Mouse (Mus musculus): ENCODE measurements around the gene Slc25a19. TPM values are rescaled to one million over a fixed set of nuclear protein-coding genes. Genes with fewer than 3 reads are reported as not detected.

Gene Slc25a19
- polyA plus RNA-seq, 1 experiment from 2014 or later = 19.9 TPM

Other genes starting within 250 kb of the Slc25a19 start
- 15.2 and 15.7 TPM in 2 replicates for gene Cdr2l, start 246.4 kb downstream of the Slc25a19 start, polyA plus RNA-seq (2014; fragmentation: Nextera tagmentation; extraction: Ambion mirVana)
- gene Mrpl58, start 224.5 kb downstream of the Slc25a19 start, polyA plus RNA-seq (2014; fragmentation: Nextera tagmentation; extraction: Ambion mirVana) = 217 and 221 TPM in 2 replicates
- 893 and 931 TPM in 2 replicates for gene Atp5h, start 208.3 kb downstream of the Slc25a19 start, polyA plus RNA-seq (2014; fragmentation: Nextera tagmentation; extraction: Ambion mirVana)
- gene Kctd2, start 208.2 kb downstream of the Slc25a19 start, polyA plus RNA-seq (2014; fragmentation: Nextera tagmentation; extraction: Ambion mirVana) = 18.8 and 21.0 TPM in 2 replicates
- gene Trim80, start 187.8 kb downstream of the Slc25a19 start, polyA plus RNA-seq (2014; fragmentation: Nextera tagmentation; extraction: Ambion mirVana) = not detected in 2 replicates
- 0.22 TPM in 1 of 2 replicates, not detected in the other for gene Slc16a5, start 165.8 kb downstream of the Slc25a19 start, polyA plus RNA-seq (2014; fragmentation: Nextera tagmentation; extraction: Ambion mirVana)
- 8.1 and 8.7 TPM in 2 replicates for gene Armc7, start 152.6 kb downstream of the Slc25a19 start, polyA plus RNA-seq (2014; fragmentation: Nextera tagmentation; extraction: Ambion mirVana)
- 67.4 and 70.7 TPM in 2 replicates for gene Nt5c, start 136.4 kb downstream of the Slc25a19 start, polyA plus RNA-seq (2014; fragmentation: Nextera tagmentation; extraction: Ambion mirVana)
- gene Jpt1, start 113.9 kb downstream of the Slc25a19 start, polyA plus RNA-seq (2014; fragmentation: Nextera tagmentation; extraction: Ambion mirVana) = 654 and 692 TPM in 2 replicates
- gene Sumo2, start 92.0 kb downstream of the Slc25a19 start, polyA plus RNA-seq (2014; fragmentation: Nextera tagmentation; extraction: Ambion mirVana) = 1,638 and 1,712 TPM in 2 replicates
- gene Nup85, start 63.9 kb downstream of the Slc25a19 start, polyA plus RNA-seq (2014; fragmentation: Nextera tagmentation; extraction: Ambion mirVana) = 204 and 210 TPM in 2 replicates
- gene Mrps7, start 24.4 kb downstream of the Slc25a19 start, polyA plus RNA-seq (2014; fragmentation: Nextera tagmentation; extraction: Ambion mirVana) = 110 and 114 TPM in 2 replicates
- gene Gga3, start 24.2 kb downstream of the Slc25a19 start, polyA plus RNA-seq (2014; fragmentation: Nextera tagmentation; extraction: Ambion mirVana) = 13.6 and 17.0 TPM in 2 replicates
- 15.8 and 18.2 TPM in 2 replicates for gene Mif4gd, start 15.3 kb downstream of the Slc25a19 start, polyA plus RNA-seq (2014; fragmentation: Nextera tagmentation; extraction: Ambion mirVana)
- gene Grb2, start 80.3 kb upstream of the Slc25a19 start, polyA plus RNA-seq (2014; fragmentation: Nextera tagmentation; extraction: Ambion mirVana) = 59.0 and 61.8 TPM in 2 replicates
- gene Tmem94, start 137.1 kb upstream of the Slc25a19 start, polyA plus RNA-seq (2014; fragmentation: Nextera tagmentation; extraction: Ambion mirVana) = 10.3 and 14.6 TPM in 2 replicates
- gene Caskin2, start 185.3 kb upstream of the Slc25a19 start, polyA plus RNA-seq (2014; fragmentation: Nextera tagmentation; extraction: Ambion mirVana) = 11.9 TPM in 2 replicates
- 19.8 and 22.2 TPM in 2 replicates for gene Tsen54, start 186.4 kb upstream of the Slc25a19 start, polyA plus RNA-seq (2014; fragmentation: Nextera tagmentation; extraction: Ambion mirVana)
- gene Llgl2, start 195.8 kb upstream of the Slc25a19 start, polyA plus RNA-seq (2014; fragmentation: Nextera tagmentation; extraction: Ambion mirVana) = 4.9 and 7.5 TPM in 2 replicates
- 0.07 and 0.31 TPM in 2 replicates for gene Myo15b, start 230.1 kb upstream of the Slc25a19 start, polyA plus RNA-seq (2014; fragmentation: Nextera tagmentation; extraction: Ambion mirVana)

All from embryonic facial prominence, embryonic 11.5 days (tissue).